Mouse (Mus musculus) forebrain, postnatal 0 days (tissue): ENCODE data around the gene Csde1. TPM values are rescaled to one million over a fixed set of nuclear protein-coding genes. Genes with fewer than 3 reads are reported as not detected.
A peak's percentile ranks its signal among the peaks of the same experiment; 100 is the strongest.

Experiments
- ATAC-seq: fragments of 200-750 bp; cut with Nextera tagmentation; 2 replicates; pipeline ENCODE4 v1.8.0; 2017; ENCODE audit warnings: mild to moderate bottlenecking, moderate library complexity
- DNase-seq: peaks from one replicate; pipeline ENCODE4 v3.0.0-alpha.2; 2015
- H3K27ac ChIP-seq: fragments of 300-500 bp; sonication (generic); 2 replicates; pipeline ENCODE4 v1.5.1; 2014; ENCODE audit warnings: low read depth, mild to moderate bottlenecking, antibody characterized with exemption, low read length, moderate library complexity, mixed read lengths
- H3K27me3 ChIP-seq: fragments of 300-500 bp; sonication (generic); 2 replicates; pipeline ENCODE4 v1.6.1; 2014; ENCODE audit warnings: mild to moderate bottlenecking, low read length, mixed read lengths; ENCODE audit not compliant: insufficient read depth
- H3K36me3 ChIP-seq: fragments of 300-500 bp; sonication (generic); 2 replicates; pipeline ENCODE4 v1.6.1; 2014; ENCODE audit warnings: mild to moderate bottlenecking, moderate library complexity; ENCODE audit not compliant: insufficient read depth
- H3K4me1 ChIP-seq: fragments of 300-500 bp; sonication (generic); 2 replicates; pipeline ENCODE4 v1.6.1; 2014; ENCODE audit warnings: antibody characterized with exemption; ENCODE audit not compliant: insufficient read depth
- H3K4me2 ChIP-seq: fragments of 300-500 bp; sonication (generic); 2 replicates; pipeline ENCODE4 v1.6.1; 2014; ENCODE audit warnings: low read depth, mild to moderate bottlenecking, moderate library complexity
- H3K4me3 ChIP-seq: fragments of 300-500 bp; sonication (generic); 2 replicates; pipeline ENCODE4 v1.5.1; 2014; ENCODE audit warnings: low read depth, low read length, mixed read lengths
- H3K9ac ChIP-seq: fragments of 300-500 bp; sonication (generic); 2 replicates; pipeline ENCODE4 v1.6.1; 2014; ENCODE audit warnings: mild to moderate bottlenecking
- H3K9me3 ChIP-seq: fragments of 300-500 bp; sonication (generic); 2 replicates; pipeline ENCODE4 v1.6.1; 2016; ENCODE audit warnings: low read length
- CTCF ChIP-seq: sonication (generic); IDR thresholded peaks from 2 replicates; pipeline ENCODE4 v1.5.1; 2016; ENCODE audit warnings: antibody characterized with exemption, control low read depth, low read depth
- whole genome bisulfite sequencing: fragments of 180-500 bp; shearing (Covaris S2); extraction: QIAGEN DNeasy Blood & Tissue Kit; methylation state at CpG from one replicate; pipeline ENCODE4 v1.1.7; 2014; 5-methylcytosine and 5-hydroxymethylcytosine counted together
- polyA plus RNA-seq: library from polyadenylated mRNA; unstranded; fragments of >200 nt; fragmentation: Nextera tagmentation; extraction: Ambion mirVana; gene quantifications from 2 replicates; pipeline ENCODE4 v1.2.1, GENCODE M21; 2015
- total RNA-seq: library from RNA; depleted of rRNA; stranded (reverse); fragments of >200 nt; gene quantifications from 2 replicates; pipeline ENCODE4 v1.2.3, GENCODE M21; 2014; rRNA removed

Csde1 gene
- total RNA-seq (330 and 341 TPM in 2 replicates), polyA plus RNA-seq (269 and 315 TPM in 2 replicates)

DNA sequence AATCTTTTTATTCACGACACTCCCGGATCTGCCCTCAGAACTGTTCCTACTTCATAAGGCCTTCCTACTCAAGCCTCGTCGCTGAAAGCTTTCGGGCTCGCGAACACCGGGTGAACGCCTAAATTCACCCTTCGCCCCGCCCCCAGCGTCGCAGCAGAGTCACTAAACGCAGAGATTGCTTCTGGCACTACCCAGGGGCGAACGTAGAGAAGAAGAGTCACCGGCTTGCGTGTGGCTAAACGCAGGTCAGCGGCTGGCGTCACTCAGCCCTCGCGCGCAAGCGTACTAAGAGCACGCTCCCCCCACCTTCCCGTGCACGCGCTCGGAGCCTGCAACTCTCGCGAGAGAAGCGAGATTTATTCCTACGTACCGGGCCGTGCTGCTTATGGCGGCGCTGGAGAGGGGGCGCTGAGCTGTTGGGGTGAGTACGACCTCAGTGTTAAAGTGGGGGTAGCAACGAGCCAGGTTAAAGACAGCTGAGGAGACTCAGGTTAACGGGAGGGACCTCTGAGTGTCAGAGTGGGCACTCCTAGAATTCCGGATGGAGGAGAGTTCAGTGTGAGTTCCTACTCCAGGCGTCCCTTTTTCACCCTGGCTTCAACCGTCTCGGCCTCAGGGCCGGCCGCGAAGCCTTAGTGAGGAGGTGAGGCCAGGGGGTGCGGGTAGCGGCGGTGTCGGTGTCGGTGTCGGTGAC lies at the start of gene Csde1:
Gene Csde1, plus strand, starts transcription at position 178 of the 694 bp plus-strand sequence.
- peak; percentile 53; the same call in 1 of the 2 replicates for TF ChIP-seq CTCF
- H3K9me3 ChIP-seq = no peaks in the 10 kb centered on the region

DNA sequence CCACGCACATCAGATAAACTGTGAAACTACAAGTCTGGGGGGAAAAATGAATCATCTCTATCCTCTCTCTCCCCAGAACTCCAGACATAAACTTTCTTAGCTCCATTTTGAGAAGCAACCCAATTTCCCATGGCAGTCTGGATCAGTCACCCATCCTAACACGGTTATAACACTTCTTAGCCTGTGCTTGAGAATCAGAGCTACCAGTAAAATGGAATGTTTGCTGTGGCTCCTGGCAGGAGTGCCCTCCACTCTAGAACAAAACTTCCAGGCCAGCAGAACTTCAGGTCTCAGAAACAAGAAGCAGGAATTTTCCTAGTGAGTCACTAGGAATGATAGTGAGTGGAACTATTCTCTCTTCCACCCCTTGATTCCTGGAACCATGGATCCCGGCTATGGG lies 49.7 kb upstream of the Csde1 start:
- Histone ChIP-seq H3K4me1 (no peaks in the 10 kb centered on the region), H3K4me3 (no peak overlapping the region), H3K4me2 (no peak overlapping the region), H3K36me3 (no peaks in the 10 kb centered on the region), H3K27me3 (no peaks in the 10 kb centered on the region), H3K9me3 (no peaks in the 10 kb centered on the region), H3K27ac (no peak overlapping the region), H3K9ac (no peak overlapping the region)
- 83% methylated on average over 3 of the region's 3 CpGs for WGBS
- TF ChIP-seq CTCF = no peak
- DNase-seq = no peak
- no peak for ATAC-seq

More for the DNA sequence above, at the start of gene Csde1:
- Histone ChIP-seq H3K4me3 (peak within 1 kb of the TSS; percentile 90), H3K27ac (peak within 1 kb of the TSS; percentile 98), H3K4me2 (peak within 1 kb of the TSS; percentile 64), H3K36me3 (no peaks in the 10 kb centered on the region), H3K27me3 (no peaks in the 10 kb centered on the region), H3K4me1 (peaks cover 8% of the 10 kb centered on the region), H3K9ac (peak within 1 kb of the TSS; percentile 97)
- DNase-seq (peak; percentile 99), ATAC-seq (peak; percentile 95)
- under 1% methylated on average over 55 of the region's 55 CpGs for WGBS

- H3K27me3 ChIP-seq = no peaks in the 10 kb centered on the region
- H3K9me3 ChIP-seq = no peaks in the 10 kb centered on the region
- no peak for ATAC-seq
- H3K9ac ChIP-seq = no peak overlapping the region
- H3K27ac ChIP-seq = no peak overlapping the region
- WGBS = 81% methylated on average over 4 of the region's 4 CpGs
- H3K4me1 ChIP-seq = no peaks in the 10 kb centered on the region; the same call in 1 of the 2 replicates
- no peak overlapping the region for H3K4me2 ChIP-seq
- H3K4me3 ChIP-seq = no peak overlapping the region
- H3K36me3 ChIP-seq = no peaks in the 10 kb centered on the region
- TF ChIP-seq CTCF = no peak
- DNase-seq = no peak
These were observed 43.3 kb upstream of the Csde1 start for GRCm38 (mm10) chr3:102976906-102977305.

GRCm38 (mm10) chr3:102979550-102980348 lies 40.5 kb upstream of the Csde1 start:
- peak overlapping the region; percentile 18 for H3K4me3 ChIP-seq
- 5% methylated on average over 10 of the region's 10 CpGs for WGBS
- no peaks in the 10 kb centered on the region for H3K36me3 ChIP-seq
- no peaks in the 10 kb centered on the region; the same call in 1 of the 2 replicates for H3K4me1 ChIP-seq
- H3K9ac ChIP-seq = peak overlapping the region; percentile 42
- DNase-seq (peak; percentile 88), ATAC-seq (peak; percentile 100)
- H3K27me3 ChIP-seq = no peaks in the 10 kb centered on the region
- H3K27ac ChIP-seq = peak overlapping the region; percentile 80
- peak overlapping the region; percentile 38 for H3K4me2 ChIP-seq
- no peaks in the 10 kb centered on the region for H3K9me3 ChIP-seq
- TF ChIP-seq CTCF = peak; percentile 40; the same call in 1 of the 2 replicates

GRCm38 (mm10) chr3:102980349-102980736 lies 39.9 kb upstream of the Csde1 start:
- no peak for DNase-seq

GRCm38 (mm10) chr3:102991041-102991440 lies 29.2 kb upstream of the Csde1 start:
- ATAC-seq = no peak
- WGBS = 77% methylated on average over 8 of the region's 8 CpGs
- TF ChIP-seq CTCF = no peak

More at GRCm38 (mm10) chr3:102980349-102980736, 39.9 kb upstream of the Csde1 start:
- Histone ChIP-seq H3K27me3 (no peaks in the 10 kb centered on the region), H3K27ac (peak overlapping the region; percentile 80), H3K4me2 (peak overlapping the region; percentile 38), H3K4me3 (peak overlapping the region; percentile 18), H3K36me3 (no peaks in the 10 kb centered on the region), H3K9ac (peak overlapping the region; percentile 42), H3K9me3 (no peaks in the 10 kb centered on the region), H3K4me1 (no peaks in the 10 kb centered on the region; the same call in 1 of the 2 replicates)
- peak; percentile 17; the same call in 1 of the 2 replicates for ATAC-seq
- TF ChIP-seq CTCF = no peak
- WGBS = 8% methylated on average over 3 of the region's 3 CpGs

More at GRCm38 (mm10) chr3:102991041-102991440, 29.2 kb upstream of the Csde1 start:
- Histone ChIP-seq H3K27me3 (no peaks in the 10 kb centered on the region), H3K27ac (no peak overlapping the region), H3K4me1 (peaks cover 4% of the 10 kb centered on the region; the same call in 1 of the 2 replicates), H3K9ac (no peak overlapping the region), H3K4me2 (no peak overlapping the region), H3K4me3 (no peak overlapping the region), H3K36me3 (no peaks in the 10 kb centered on the region), H3K9me3 (no peaks in the 10 kb centered on the region)
- no peak for DNase-seq
